Comparison of ENCODE assay signal across 7 mouse cellular contexts in genomic region chr14:33370056-33370455, GRCm38 (mm10).
DNase-seq lines count a peak whose midpoint lies in the region; ATAC-seq and TF ChIP-seq lines count a peak whose summit lies in the region.

No protein-coding gene starts in this region.

- H3K4me3 ChIP-seq in lung, embryonic 14.5 days (ENCODE audit: low read depth, low read length), result no peak overlapping the region
- no peak overlapping the region for H3K4me3 ChIP-seq in hindbrain, embryonic 12.5 days
- H3K4me3 ChIP-seq in limb, embryonic 11.5 days (ENCODE audit: low read depth, low read length), result no peak overlapping the region
- no peak overlapping the region; the same call in 1 of the 2 replicates for H3K4me3 ChIP-seq in stomach, embryonic 16.5 days (replicated peaks; ENCODE audit: low read length)

- no peaks in the 10 kb centered on the region for H3K36me3 ChIP-seq in lung, embryonic 14.5 days (ENCODE audit: insufficient read depth)
- H3K36me3 ChIP-seq in hindbrain, embryonic 12.5 days, result no peaks in the 10 kb centered on the region
- H3K36me3 ChIP-seq in limb, embryonic 11.5 days (ENCODE audit: control insufficient read depth, insufficient read depth, low read length), result no peaks in the 10 kb centered on the region; the same call in 1 of the 2 replicates
- H3K36me3 ChIP-seq in stomach, embryonic 16.5 days (ENCODE audit: control insufficient read depth, insufficient read depth, low read length), result no peaks in the 10 kb centered on the region

- H3K27ac ChIP-seq in lung, embryonic 14.5 days (ENCODE audit: low read depth), result no peak overlapping the region
- H3K27ac ChIP-seq in hindbrain, embryonic 12.5 days, result no peak overlapping the region
- no peak overlapping the region for H3K27ac ChIP-seq in limb, embryonic 11.5 days (replicated peaks; ENCODE audit: low read depth, low read length)
- no peak overlapping the region for H3K27ac ChIP-seq in stomach, embryonic 16.5 days (ENCODE audit: low read length)

- H3K4me2 ChIP-seq in lung, embryonic 14.5 days, result peak overlapping the region; percentile 34; the same call in 1 of the 2 replicates
- H3K4me2 ChIP-seq in hindbrain, embryonic 12.5 days (replicated peaks), result peak overlapping the region; percentile 26; the same call in 1 of the 2 replicates
- peak overlapping the region; percentile 31 for H3K4me2 ChIP-seq in limb, embryonic 11.5 days (ENCODE audit: low read depth, severe bottlenecking)
- peak overlapping the region; percentile 34 for H3K4me2 ChIP-seq in stomach, embryonic 16.5 days (ENCODE audit: low read depth, low read length)

- no peaks in the 10 kb centered on the region for H3K27me3 ChIP-seq in lung, embryonic 14.5 days (ENCODE audit: insufficient read depth, low read length)
- no peaks in the 10 kb centered on the region for H3K27me3 ChIP-seq in hindbrain, embryonic 12.5 days
- no peaks in the 10 kb centered on the region for H3K27me3 ChIP-seq in limb, embryonic 11.5 days (ENCODE audit: control insufficient read depth, insufficient read depth, low read length)
- no peaks in the 10 kb centered on the region for H3K27me3 ChIP-seq in stomach, embryonic 16.5 days (ENCODE audit: control insufficient read depth, insufficient read depth, low read length)

- H3K4me1 ChIP-seq in lung, embryonic 14.5 days (ENCODE audit: insufficient read depth), result no peaks in the 10 kb centered on the region
- H3K4me1 ChIP-seq in hindbrain, embryonic 12.5 days, result peaks cover 15% of the 10 kb centered on the region
- peaks cover 5% of the 10 kb centered on the region for H3K4me1 ChIP-seq in limb, embryonic 11.5 days (ENCODE audit: control insufficient read depth, insufficient read depth, low read length)
- H3K4me1 ChIP-seq in stomach, embryonic 16.5 days (ENCODE audit: control insufficient read depth, insufficient read depth, low read length), result no peaks in the 10 kb centered on the region; the same call in 1 of the 2 replicates

- H3K9me3 ChIP-seq in lung, embryonic 14.5 days (ENCODE audit: low read depth, low read length), result no peaks in the 10 kb centered on the region
- no peaks in the 10 kb centered on the region for H3K9me3 ChIP-seq in hindbrain, embryonic 12.5 days (replicated peaks)
- H3K9me3 ChIP-seq in limb, embryonic 11.5 days (ENCODE audit: control insufficient read depth, low read length), result no peaks in the 10 kb centered on the region
- H3K9me3 ChIP-seq in stomach, embryonic 16.5 days (replicated peaks; ENCODE audit: control insufficient read depth, low read length), result no peaks in the 10 kb centered on the region

- TF ChIP-seq CTCF in lung, embryonic 14.5 days (IDR thresholded peaks at IDR 0.05; ENCODE audit: low read depth), result no peak

- 4% methylated on average over 7 of the region's 7 CpGs for WGBS in lung, embryonic 14.5 days
- 16% methylated on average over 7 of the region's 7 CpGs for WGBS in hindbrain, embryonic 12.5 days
- 11% methylated on average over 7 of the region's 7 CpGs for WGBS in limb, embryonic 11.5 days
- WGBS in stomach, embryonic 16.5 days, result 8% methylated on average over 7 of the region's 7 CpGs

- no peak overlapping the region for H3K9ac ChIP-seq in lung, embryonic 14.5 days
- H3K9ac ChIP-seq in hindbrain, embryonic 12.5 days, result no peak overlapping the region
- no peak overlapping the region for H3K9ac ChIP-seq in limb, embryonic 11.5 days (ENCODE audit: low read length)
- H3K9ac ChIP-seq in stomach, embryonic 16.5 days (ENCODE audit: low read length), result no peak overlapping the region

- ATAC-seq in lung, embryonic 14.5 days (ENCODE audit: insufficient read depth), result peak; percentile 68
- no peak for ATAC-seq in hindbrain, embryonic 12.5 days (ENCODE audit: low FRiP score)
- ATAC-seq in limb, embryonic 11.5 days (ENCODE audit: insufficient number of reproducible peaks, low FRiP score, low TSS enrichment, low read depth), result 0 out of 2 replicates have a peak, but pooled peaks have one; percentile 31
- peak; percentile 61; the same call in 1 of the 2 replicates for ATAC-seq in stomach, embryonic 16.5 days (ENCODE audit: insufficient read depth, low FRiP score)

- DNase-seq in lung, embryonic 14.5 days, result peak; percentile 52
- DNase-seq in lung, postnatal 25 days (ENCODE audit: low spot score), result no peak
- DNase-seq in limb, embryonic 11.5 days (ENCODE audit: low spot score), result peak; percentile 47
- DNase-seq in ovary, postnatal 10 days (ENCODE audit: low spot score), result no peak
- no peak for DNase-seq in adrenal gland, adult 8-10 months

Comparison
In these comparisons a context has a peak if more than half of its experiments do, and no peak if none do; other contexts are left out.
1. DNase-seq: peak in lung, embryonic 14.5 days (single experiment) and limb, embryonic 11.5 days (single experiment); none in lung, postnatal 25 days (single experiment), ovary, postnatal 10 days (single experiment) and adrenal gland, adult 8-10 months (single experiment).
2. Peak in every context shown above with its lines, with median percentiles within 50 percentile points of each other: H3K4me2 ChIP-seq.